Mouse (Mus musculus) spleen, postnatal 10 days (tissue): ENCODE data around the gene Fgf18.

Experiments used
- DNase-seq, 2 experiments: peaks; one replicate each; pipeline ENCODE4 v3.0.0; 2021 to 2022; ENCODE audit warnings: low spot score in 2 of 2

Gene Fgf18

GRCm38 (mm10) chr11:33147171-33147571 is at the start of gene Fgf18:
TSS of gene Fgf18 (minus strand) at chr11:33147400.
- DNase-seq = peak in 1 of 2 experiments; percentile 30

- DNase-seq = no peak
Observed at GRCm38 (mm10) chr11:33196447-33197132, 49.4 kb upstream of the Fgf18 start.

GRCm38 (mm10) chr11:33195531-33196446 is 48.6 kb upstream of the Fgf18 start:
- no peak for DNase-seq

- DNase-seq = no peak
Observed at GRCm38 (mm10) chr11:33195061-33195460, 47.9 kb upstream of the Fgf18 start.

GRCm38 (mm10) chr11:33193695-33194094 is 46.5 kb upstream of the Fgf18 start:
- no peak for DNase-seq

- DNase-seq = no peak
Observed at GRCm38 (mm10) chr11:33181804-33182203, 34.6 kb upstream of the Fgf18 start.

GRCm38 (mm10) chr11:33180701-33181116 is 33.5 kb upstream of the Fgf18 start:
- DNase-seq = no peak

- DNase-seq = no peak
Observed at GRCm38 (mm10) chr11:33179802-33180201, 32.6 kb upstream of the Fgf18 start.

- peak in 1 of 2 experiments; percentile 31 for DNase-seq
Observed at GRCm38 (mm10) chr11:33176525-33177245, 29.5 kb upstream of the Fgf18 start.

- DNase-seq = no peak
Observed at GRCm38 (mm10) chr11:33175768-33176167, 28.6 kb upstream of the Fgf18 start.

- DNase-seq = peak; percentile 16 to 70
Observed at GRCm38 (mm10) chr11:33170489-33170888, 23.3 kb upstream of the Fgf18 start.

- DNase-seq = peak; percentile 97 to 99
Observed at GRCm38 (mm10) chr11:33162998-33163506, 15.9 kb upstream of the Fgf18 start, which contains the start of gene Npm1. TSS of gene Npm1 (minus strand) at chr11:33163206.

- DNase-seq = peak; percentile 55 to 70
Observed at GRCm38 (mm10) chr11:33162211-33162997, 15.2 kb upstream of the Fgf18 start.

GRCm38 (mm10) chr11:33159741-33160140 is 12.5 kb upstream of the Fgf18 start:
- no peak for DNase-seq

GRCm38 (mm10) chr11:33157453-33158196 is 10.4 kb upstream of the Fgf18 start:
- DNase-seq = no peak

- no peak for DNase-seq
Observed at GRCm38 (mm10) chr11:33156436-33157015, 9.3 kb upstream of the Fgf18 start.

- no peak for DNase-seq
Observed at GRCm38 (mm10) chr11:33154459-33154858, 7.3 kb upstream of the Fgf18 start.

GRCm38 (mm10) chr11:33152997-33153396 is 5.8 kb upstream of the Fgf18 start:
- DNase-seq = no peak

GRCm38 (mm10) chr11:33151780-33152145 is 4.6 kb upstream of the Fgf18 start:
- no peak for DNase-seq
